Mouse (Mus musculus): ENCODE results near the gene Akap2. TPM values are rescaled to one million over a fixed set of nuclear protein-coding genes. Genes with fewer than 3 reads are reported as not detected.

Gene Akap2
- total and polyA plus RNA-seq, 3 experiments: 1.7 to 7.2 TPM; not detected in 1

DNA sequence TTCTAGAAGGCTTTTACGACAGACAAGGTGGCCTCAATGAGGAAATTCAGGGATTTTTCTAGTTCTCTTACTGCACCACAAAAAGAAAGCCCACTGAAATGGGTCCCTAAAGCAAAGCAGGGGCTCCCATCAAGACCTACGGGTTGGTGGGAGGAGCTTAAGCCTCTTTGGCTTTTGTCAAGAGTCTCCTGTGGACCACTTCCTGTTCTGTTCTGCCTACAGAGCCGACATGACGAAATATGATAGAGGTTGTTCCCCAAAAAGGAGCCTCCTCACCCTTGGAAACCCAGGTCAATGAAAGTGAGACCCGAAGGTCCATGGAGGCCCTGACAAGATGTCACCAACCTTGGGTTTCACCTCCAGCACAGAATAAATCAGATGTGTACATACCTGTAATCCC lies 185.2 kb downstream of the Akap2 start:
- TF ChIP-seq JUND (IDR thresholded peaks at IDR 0.05; ENCODE audit: low read depth, low read length) (no peak), TBP (IDR thresholded peaks at IDR 0.05; ENCODE audit: low read depth, low read length) (no peak), SIN3A (IDR thresholded peaks at IDR 0.05; ENCODE audit: low read length) (no peak), USF2 (IDR thresholded peaks at IDR 0.05; ENCODE audit: borderline replicate concordance in 1 of 2, insufficient read depth in 1 of 2, low read depth in 1 of 2, low read length in 2 of 2) (no peak), NELFE (IDR thresholded peaks at IDR 0.05; ENCODE audit: low read depth, low read length) (no peak), MYC (IDR thresholded peaks at IDR 0.05; ENCODE audit: low read depth, low read length) (no peak), E2F4 (IDR thresholded peaks at IDR 0.05; ENCODE audit: borderline replicate concordance, low read depth, low read length) (no peak), MAZ (IDR thresholded peaks at IDR 0.05; ENCODE audit: low read depth, low read length) (no peak), ETS1 (IDR thresholded peaks at IDR 0.05; ENCODE audit: low read depth, low read length) (no peak), ZMIZ1 (IDR thresholded peaks at IDR 0.05; ENCODE audit: low read depth, low read length) (no peak), UBTF (IDR thresholded peaks at IDR 0.05; ENCODE audit: borderline replicate concordance, insufficient read depth, low read depth, low read length) (no peak), SMC3 (IDR thresholded peaks at IDR 0.05; ENCODE audit: low read depth, low read length) (no peak), MAX (IDR thresholded peaks at IDR 0.05; ENCODE audit: low read length) (no peak), TCF12 (IDR thresholded peaks at IDR 0.05; ENCODE audit: low read depth, low read length) (no peak), ZKSCAN1 (IDR thresholded peaks at IDR 0.05; ENCODE audit: low read depth, low read length) (no peak), USF1 (IDR thresholded peaks at IDR 0.05; ENCODE audit: low read depth, low read length) (no peak), MXI1 (IDR thresholded peaks at IDR 0.05; ENCODE audit: low read depth, low read length) (no peak)
- H3K36me3 ChIP-seq (ENCODE audit: control insufficient read depth in 1 of 2, insufficient read depth in 2 of 2, low read length in 2 of 2): no peaks in the 10 kb centered on the region; a peak in 1 of 4 replicates
- H3K27me3 ChIP-seq (ENCODE audit: control insufficient read depth in 1 of 2, insufficient read depth in 2 of 2, low read length in 2 of 2): peaks cover 2 to 7% of the 10 kb centered on the region in 2 experiments; a peak in 3 of 4 replicates
- 0 out of 4 replicates have a peak, but pooled peaks cover 0 to 3% of the 10 kb centered on the region in 2 experiments for H3K4me1 ChIP-seq (ENCODE audit: control insufficient read depth in 1 of 2, insufficient read depth in 2 of 2, low read length in 2 of 2)
- no peak overlapping the region for H3K9ac ChIP-seq (ENCODE audit: control insufficient read depth, low read depth, low read length, poor library complexity, severe bottlenecking)
- H3K4me3 ChIP-seq (ENCODE audit: control insufficient read depth in 1 of 2, insufficient read depth in 1 of 2, low read depth in 2 of 2, low read length in 2 of 2): no peak overlapping the region
- DNase-seq (ENCODE audit: low read depth, low spot score): peak; percentile 39
- H3K9me3 ChIP-seq (replicated peaks; ENCODE audit: insufficient read depth, low read length): no peaks in the 10 kb centered on the region
- no peaks in the 10 kb centered on the region for H3K79me2 ChIP-seq (ENCODE audit: control insufficient read depth, insufficient read depth, low read length, poor library complexity)
- no peak overlapping the region for H3K27ac ChIP-seq (ENCODE audit: control insufficient read depth, low read depth, low read length)

- Histone ChIP-seq H3K27ac (ENCODE audit: control insufficient read depth, low read depth, low read length) (no peak overlapping the region), H3K27me3 (ENCODE audit: control insufficient read depth in 1 of 2, insufficient read depth in 2 of 2, low read length in 2 of 2) (peaks cover 9 to 10% of the 10 kb centered on the region in 2 experiments), H3K4me1 (ENCODE audit: control insufficient read depth in 1 of 2, insufficient read depth in 2 of 2, low read length in 2 of 2) (0 out of 4 replicates have a peak, but pooled peaks cover 0 to 3% of the 10 kb centered on the region in 2 experiments), H3K4me3 (ENCODE audit: control insufficient read depth in 1 of 2, insufficient read depth in 1 of 2, low read depth in 2 of 2, low read length in 2 of 2) (0 out of 4 replicates have a peak overlapping the region, but pooled peaks of 1 of the 2 experiments have one; percentile 28), H3K9ac (ENCODE audit: control insufficient read depth, low read depth, low read length, poor library complexity, severe bottlenecking) (no peak overlapping the region), H3K36me3 (ENCODE audit: control insufficient read depth in 1 of 2, insufficient read depth in 2 of 2, low read length in 2 of 2) (no peaks in the 10 kb centered on the region; a peak in 1 of 4 replicates), H3K79me2 (ENCODE audit: control insufficient read depth, insufficient read depth, low read length, poor library complexity) (no peaks in the 10 kb centered on the region), H3K9me3 (replicated peaks; ENCODE audit: insufficient read depth, low read length) (no peaks in the 10 kb centered on the region)
- TF ChIP-seq SIN3A (IDR thresholded peaks at IDR 0.05; ENCODE audit: low read length) (no peak), CTCF (IDR thresholded peaks at IDR 0.05 in 2 of 3, conservative IDR thresholded peaks at IDR 0.05 in 1 of 3; ENCODE audit: control insufficient read depth in 1 of 3, insufficient read depth in 1 of 3, low read depth in 2 of 3, low read length in 3 of 3, poor library complexity in 1 of 3, severe bottlenecking in 1 of 3) (peak; percentile 89 to 93 (median 92)), MYC (IDR thresholded peaks at IDR 0.05; ENCODE audit: low read depth, low read length) (0 out of 2 replicates have a peak, but pooled peaks have one; percentile 26), RAD21 (IDR thresholded peaks at IDR 0.05; ENCODE audit: low read depth, low read length) (peak; percentile 92), SMC3 (IDR thresholded peaks at IDR 0.05; ENCODE audit: low read depth, low read length) (peak; percentile 86), POLR2A (IDR thresholded peaks at IDR 0.05; ENCODE audit: control insufficient read depth in 1 of 2, insufficient read depth in 1 of 2, low read depth in 1 of 2, low read length in 2 of 2, poor library complexity in 1 of 2) (no peak), BHLHE40 (IDR thresholded peaks at IDR 0.05; ENCODE audit: borderline replicate concordance, low read depth, low read length) (peak; percentile 50; the same call in 1 of the 2 replicates), ZNF384 (IDR thresholded peaks at IDR 0.05; ENCODE audit: low read depth, low read length) (no peak), EP300 (IDR thresholded peaks at IDR 0.05; ENCODE audit: low read depth in 1 of 2, low read length in 2 of 2) (no peak), CHD1 (IDR thresholded peaks at IDR 0.05; ENCODE audit: low read depth, low read length) (no peak), ZC3H11A (IDR thresholded peaks at IDR 0.05; ENCODE audit: low read depth, low read length) (peak; percentile 81), NELFE (IDR thresholded peaks at IDR 0.05; ENCODE audit: low read depth, low read length) (no peak), RCOR1 (IDR thresholded peaks at IDR 0.05; ENCODE audit: low read depth, low read length) (no peak), USF2 (IDR thresholded peaks at IDR 0.05; ENCODE audit: borderline replicate concordance in 1 of 2, insufficient read depth in 1 of 2, low read depth in 1 of 2, low read length in 2 of 2) (no peak)
- peak; percentile 75 for DNase-seq (ENCODE audit: low read depth, low spot score)
These were observed 186.8 kb downstream of the Akap2 start for GRCm38 (mm10) chr4:57904211-57904610.
